Mouse (Mus musculus): ENCODE results near the gene Olfr60. TPM values are rescaled to one million over a fixed set of nuclear protein-coding genes. Genes with fewer than 3 reads are reported as not detected.

Olfr60 gene
- polyA plus RNA-seq, 1 experiment from 2014 or later: not detected

DNA sequence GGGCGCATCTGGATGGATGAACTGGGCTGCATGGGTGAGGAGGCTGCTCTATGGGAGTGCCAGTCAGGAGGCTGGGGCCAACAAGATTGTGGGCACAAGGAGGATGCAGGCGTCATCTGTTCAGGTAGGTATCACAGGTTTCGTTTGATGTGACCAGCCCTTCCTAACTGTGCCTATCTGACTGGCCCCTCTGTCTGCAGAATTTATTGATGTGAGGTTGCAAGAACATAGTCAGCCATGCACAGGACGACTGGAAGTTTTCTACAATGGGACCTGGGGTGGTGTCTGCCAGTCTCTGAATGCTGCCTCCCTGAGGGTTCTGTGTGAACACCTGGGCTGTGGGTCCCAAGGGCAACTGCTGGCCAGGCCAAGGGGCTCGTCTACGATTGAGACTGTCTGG lies 64.6 kb downstream of the Olfr60 start:
- no peaks in the 10 kb centered on the region for H3K4me1 ChIP-seq (replicated peaks)
- H3K36me3 ChIP-seq: no peaks in the 10 kb centered on the region
- H3K9ac ChIP-seq: no peak overlapping the region
- no peak overlapping the region for H3K4me2 ChIP-seq
- H3K27ac ChIP-seq (ENCODE audit: poor library complexity, severe bottlenecking): no peak overlapping the region
- H3K27me3 ChIP-seq (replicated peaks): no peaks in the 10 kb centered on the region
- peaks cover 8% of the 10 kb centered on the region; the same call in 1 of the 2 replicates for H3K9me3 ChIP-seq (replicated peaks)
- ATAC-seq (ENCODE audit: insufficient number of reproducible peaks, low FRiP score): no peak
- H3K4me3 ChIP-seq: no peak overlapping the region
- WGBS: 66% methylated on average over 6 of the region's 6 CpGs

- H3K4me2 ChIP-seq: no peak overlapping the region
- H3K4me1 ChIP-seq (replicated peaks): no peaks in the 10 kb centered on the region
- no peak overlapping the region for H3K9ac ChIP-seq
- no peak overlapping the region for H3K27ac ChIP-seq (ENCODE audit: poor library complexity, severe bottlenecking)
- WGBS: 81% methylated on average over 9 of the region's 9 CpGs
- H3K36me3 ChIP-seq: no peaks in the 10 kb centered on the region
- no peak for ATAC-seq (ENCODE audit: insufficient number of reproducible peaks, low FRiP score)
- no peaks in the 10 kb centered on the region for H3K27me3 ChIP-seq (replicated peaks)
- H3K9me3 ChIP-seq (replicated peaks): peaks cover 8% of the 10 kb centered on the region; the same call in 1 of the 2 replicates
- no peak overlapping the region for H3K4me3 ChIP-seq
These were observed 65.7 kb downstream of the Olfr60 start for GRCm38 (mm10) chr7:140295746-140296145.

Other genes starting within 250 kb of the Olfr60 start
- 14.5 and 16.3 TPM in 2 replicates for gene Paox, start 245.9 kb downstream of the Olfr60 start, polyA plus RNA-seq (2016; fragmentation: Nextera tagmentation; extraction: Ambion mirVana)
- 174 and 176 TPM in 2 replicates for gene Echs1, start 245.2 kb downstream of the Olfr60 start, polyA plus RNA-seq (2016; fragmentation: Nextera tagmentation; extraction: Ambion mirVana)
- 28.3 and 28.9 TPM in 2 replicates for gene Mtg1, start 224.1 kb downstream of the Olfr60 start, polyA plus RNA-seq (2016; fragmentation: Nextera tagmentation; extraction: Ambion mirVana)
- 0.08 TPM in 1 of 2 replicates, not detected in the other for gene Sprn, start 206.8 kb downstream of the Olfr60 start, polyA plus RNA-seq (2016; fragmentation: Nextera tagmentation; extraction: Ambion mirVana)
- not detected in 2 replicates for gene Olfr522, start 196.9 kb downstream of the Olfr60 start, polyA plus RNA-seq (2016; fragmentation: Nextera tagmentation; extraction: Ambion mirVana)
- gene Olfr523, start 188.5 kb downstream of the Olfr60 start, polyA plus RNA-seq (2016; fragmentation: Nextera tagmentation; extraction: Ambion mirVana): not detected in 2 replicates
- gene Olfr524, start 155.7 kb downstream of the Olfr60 start, polyA plus RNA-seq (2016; fragmentation: Nextera tagmentation; extraction: Ambion mirVana): not detected in 2 replicates
- not detected in 2 replicates for gene Cd163l1, start 143.4 kb downstream of the Olfr60 start, polyA plus RNA-seq (2016; fragmentation: Nextera tagmentation; extraction: Ambion mirVana)
- not detected in 2 replicates for gene 5830411N06Rik, start 114.4 kb downstream of the Olfr60 start, polyA plus RNA-seq (2016; fragmentation: Nextera tagmentation; extraction: Ambion mirVana)
- gene Olfr525, start 40.8 kb downstream of the Olfr60 start, polyA plus RNA-seq (2016; fragmentation: Nextera tagmentation; extraction: Ambion mirVana): not detected in 2 replicates
- not detected in 2 replicates for gene Olfr527, start 27.7 kb downstream of the Olfr60 start, polyA plus RNA-seq (2016; fragmentation: Nextera tagmentation; extraction: Ambion mirVana)
- gene Olfr530, start 14.7 kb upstream of the Olfr60 start, polyA plus RNA-seq (2016; fragmentation: Nextera tagmentation; extraction: Ambion mirVana): not detected in 2 replicates
- gene Olfr531, start 41.2 kb upstream of the Olfr60 start, polyA plus RNA-seq (2016; fragmentation: Nextera tagmentation; extraction: Ambion mirVana): not detected in 2 replicates
- not detected in 2 replicates for gene Olfr532, start 60.0 kb upstream of the Olfr60 start, polyA plus RNA-seq (2016; fragmentation: Nextera tagmentation; extraction: Ambion mirVana)
- not detected in 2 replicates for gene Olfr533, start 101.7 kb upstream of the Olfr60 start, polyA plus RNA-seq (2016; fragmentation: Nextera tagmentation; extraction: Ambion mirVana)
- not detected in 2 replicates for gene Olfr535, start 122.5 kb upstream of the Olfr60 start, polyA plus RNA-seq (2016; fragmentation: Nextera tagmentation; extraction: Ambion mirVana)
- gene Olfr536, start 145.7 kb upstream of the Olfr60 start, polyA plus RNA-seq (2016; fragmentation: Nextera tagmentation; extraction: Ambion mirVana): not detected in 2 replicates
- gene Olfr538, start 206.2 kb upstream of the Olfr60 start, polyA plus RNA-seq (2016; fragmentation: Nextera tagmentation; extraction: Ambion mirVana): not detected in 2 replicates
- 0.03 TPM in 1 of 2 replicates, not detected in the other for gene Olfr46, start 239.6 kb upstream of the Olfr60 start, polyA plus RNA-seq (2016; fragmentation: Nextera tagmentation; extraction: Ambion mirVana)